Mouse (Mus musculus): ENCODE data around the gene Ak5.
"Not testable (repeated sequence)": the region's sequence is repeated elsewhere in the genome, so short reads cannot be mapped to it uniquely, and the experiment has no call there.

The Ak5 gene

DNA sequence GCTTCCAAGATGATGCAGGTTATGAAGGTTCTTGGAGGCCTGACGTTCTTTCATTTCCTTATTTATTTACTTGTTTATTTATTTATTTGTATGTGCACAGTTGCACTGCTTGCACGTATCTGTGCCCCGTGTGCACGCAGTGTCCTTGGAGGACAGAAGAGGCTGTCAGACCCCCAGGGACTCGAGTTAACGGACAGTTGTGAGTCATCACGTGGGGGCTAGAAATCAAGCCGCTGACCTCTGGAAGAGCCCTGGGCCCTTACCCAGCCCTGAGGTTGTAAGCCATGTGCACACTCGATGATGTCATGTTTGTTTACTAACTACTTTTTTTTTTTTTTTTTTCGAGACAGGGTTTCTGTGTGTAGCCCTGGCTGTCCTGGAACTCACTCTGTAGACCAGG, 197.8 kb downstream of the Ak5 start:
- DNase-seq: no peak

GRCm38 (mm10) chr3:152469423-152470200, 198.5 kb downstream of the Ak5 start:
- no peak for DNase-seq

DNA sequence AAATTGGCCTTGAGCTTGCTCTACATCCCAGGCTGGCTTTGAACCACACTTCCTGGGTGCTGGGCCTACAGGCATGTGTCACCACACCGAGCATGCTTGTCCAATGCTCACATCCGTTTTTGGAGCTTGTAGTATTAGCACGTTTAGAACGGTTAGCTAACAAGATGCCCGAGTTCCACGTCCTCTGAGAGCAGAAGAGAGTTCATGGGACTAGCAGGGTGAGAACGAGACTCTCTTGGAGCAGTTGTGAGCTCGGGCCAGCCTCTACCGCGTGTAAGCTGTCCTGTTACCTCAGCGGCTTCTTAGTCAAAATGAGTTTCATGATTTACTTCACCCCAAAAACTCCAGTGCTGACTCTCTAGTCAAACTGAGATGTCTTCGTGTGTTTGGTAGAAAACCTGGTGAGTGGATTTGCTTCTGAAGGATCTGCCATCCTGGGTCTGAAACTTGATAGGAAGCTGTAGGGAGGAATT, 199.6 kb downstream of the Ak5 start:
- no peak for DNase-seq

DNA sequence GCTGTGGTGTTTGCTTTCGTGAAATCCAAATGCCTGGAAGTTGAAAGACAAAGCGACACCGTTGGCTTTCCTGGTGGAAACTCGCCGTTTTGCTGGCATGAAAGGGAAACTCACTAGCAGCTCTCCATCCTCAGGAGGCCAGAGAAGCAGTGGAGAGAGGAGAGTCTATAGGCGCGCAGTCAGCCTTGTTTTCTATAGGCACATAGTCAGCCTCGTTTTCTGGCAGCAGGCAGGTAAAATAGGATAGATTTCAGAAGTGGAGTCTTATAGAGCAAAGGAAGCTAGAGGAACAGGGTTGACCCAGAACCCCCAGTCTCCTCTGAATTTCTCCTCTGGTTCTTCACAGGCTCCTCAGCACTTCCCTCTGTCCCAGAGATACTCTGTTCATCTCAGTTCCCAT, 200.1 kb downstream of the Ak5 start:
- no peak for DNase-seq

DNA sequence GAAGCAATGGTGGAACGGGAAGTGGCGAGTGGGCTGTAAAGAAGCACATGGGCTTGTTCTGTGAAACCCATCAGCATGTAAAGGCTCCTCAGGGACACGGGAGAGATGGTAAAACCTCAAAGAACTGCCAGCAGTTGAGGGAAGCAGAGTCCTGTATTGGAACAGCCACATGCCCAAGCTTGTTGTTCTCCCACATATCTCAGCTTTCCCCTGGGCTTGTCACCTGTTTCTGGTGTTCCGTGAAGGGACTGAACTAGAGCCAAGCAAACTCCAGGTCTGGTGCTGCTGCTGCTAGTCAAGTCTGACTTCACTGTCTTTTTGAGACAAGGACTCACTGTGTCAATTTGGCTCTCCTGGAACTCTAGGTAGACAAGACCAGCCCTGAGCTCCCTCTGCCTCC, 200.8 kb downstream of the Ak5 start:
- DNase-seq: no peak

DNA sequence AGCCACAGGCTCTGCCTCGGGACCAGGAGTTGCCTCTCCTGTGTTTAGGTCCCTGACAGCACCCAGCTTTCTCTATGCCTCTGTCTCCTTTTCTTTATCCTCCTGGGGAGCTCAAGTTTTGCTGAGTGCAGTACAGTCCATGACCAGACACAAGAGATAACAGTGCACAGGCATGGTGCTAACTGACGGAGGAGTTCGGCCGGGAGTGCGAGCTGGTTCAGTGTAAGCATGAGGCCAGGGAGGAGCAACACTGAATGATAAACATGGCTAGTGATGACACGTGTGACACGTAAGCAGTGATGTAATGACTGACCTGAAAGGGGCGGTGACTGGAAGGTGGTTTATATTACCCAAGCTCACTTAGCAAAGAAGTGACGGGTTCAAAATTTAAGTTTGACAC, 201.3 kb downstream of the Ak5 start:
- no peak for DNase-seq

GRCm38 (mm10) chr3:152465338-152465737, 202.8 kb downstream of the Ak5 start:
- no peak for DNase-seq

DNA sequence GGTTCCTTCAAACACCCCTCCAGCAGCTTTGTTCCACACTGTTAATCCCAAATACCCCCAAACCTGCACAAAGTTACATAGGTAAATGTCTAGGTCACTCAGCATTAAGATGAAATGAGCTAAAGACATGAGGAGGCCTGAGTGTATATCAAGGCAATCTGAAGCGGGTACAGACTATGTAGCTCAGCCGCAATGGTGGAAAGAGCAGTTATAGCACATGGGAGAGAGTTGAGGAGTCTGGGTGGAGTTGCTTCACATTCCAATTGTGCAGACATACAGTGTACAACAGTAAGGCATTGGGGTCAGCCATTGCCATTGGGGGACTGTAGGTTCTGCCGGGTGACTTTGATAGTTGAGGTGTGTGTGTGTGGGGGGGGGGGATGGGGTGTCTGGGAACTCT, 203.7 kb downstream of the Ak5 start:
- no peak for DNase-seq

DNA sequence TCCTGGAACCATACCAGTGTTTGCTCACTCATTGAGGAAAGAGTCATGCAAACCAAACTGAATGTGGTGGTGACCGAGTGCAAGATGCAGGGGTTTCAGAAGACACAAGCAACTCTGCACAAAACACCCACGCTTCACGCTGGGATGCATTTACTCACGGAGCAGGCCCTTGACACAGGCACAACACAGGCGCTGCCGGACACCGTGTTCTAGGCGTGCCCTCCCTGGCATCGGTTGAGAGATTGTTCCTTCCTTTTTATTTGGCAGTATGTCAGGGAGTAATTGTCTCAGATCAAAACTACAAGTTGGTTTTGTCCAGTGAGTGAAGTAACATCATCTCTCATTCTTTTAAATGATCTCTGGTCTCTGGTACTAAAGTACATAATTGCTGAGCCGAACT, 205.3 kb downstream of the Ak5 start:
- peak; percentile 21 for DNase-seq

GRCm38 (mm10) chr3:152462038-152462547, 206.1 kb downstream of the Ak5 start:
- no peak for DNase-seq

DNA sequence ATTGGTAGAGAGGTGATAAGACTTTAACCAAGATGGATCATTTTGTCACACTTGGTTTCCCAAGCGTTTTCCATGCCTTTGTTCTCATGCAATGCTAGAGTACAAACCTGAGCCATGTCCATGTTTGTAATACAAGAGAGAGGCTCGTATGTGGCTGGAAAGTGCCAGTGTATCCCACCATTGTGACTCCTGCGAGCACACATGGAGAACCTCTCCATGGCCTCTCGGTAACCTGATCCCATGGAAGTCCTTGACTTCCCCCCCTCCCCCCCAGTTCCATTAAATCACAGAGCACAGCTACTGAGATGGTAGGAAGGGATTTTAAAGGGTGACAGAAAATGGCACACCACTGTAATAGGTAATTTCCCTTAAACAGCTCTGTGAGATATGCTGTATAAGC, 207.4 kb downstream of the Ak5 start:
- no peak for DNase-seq

- DNase-seq: not testable (repeated sequence)
Observed at GRCm38 (mm10) chr3:152458875-152459274, 209.3 kb downstream of the Ak5 start.

- no peak for DNase-seq
Observed at GRCm38 (mm10) chr3:152457308-152458035, 210.7 kb downstream of the Ak5 start.

DNA sequence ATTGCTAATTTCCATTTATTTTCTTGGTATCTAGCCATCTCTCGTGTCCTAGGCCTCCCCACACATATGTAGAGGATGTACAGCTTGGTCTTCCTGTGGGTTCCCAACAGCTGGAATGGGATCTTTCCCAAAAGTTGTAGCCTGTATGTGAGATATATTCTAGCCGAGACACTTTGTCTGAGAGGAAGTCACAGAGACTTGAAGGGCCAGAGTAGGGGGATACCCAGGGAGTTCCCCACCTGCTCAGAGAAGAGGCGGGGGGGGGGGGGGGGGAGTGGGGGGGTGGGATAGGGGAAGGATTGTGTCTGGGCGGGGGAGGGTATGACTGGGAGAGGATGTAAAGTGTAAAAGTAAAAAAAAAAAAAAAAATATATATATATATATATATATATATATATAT, 215.0 kb downstream of the Ak5 start:
- DNase-seq: no peak

DNA sequence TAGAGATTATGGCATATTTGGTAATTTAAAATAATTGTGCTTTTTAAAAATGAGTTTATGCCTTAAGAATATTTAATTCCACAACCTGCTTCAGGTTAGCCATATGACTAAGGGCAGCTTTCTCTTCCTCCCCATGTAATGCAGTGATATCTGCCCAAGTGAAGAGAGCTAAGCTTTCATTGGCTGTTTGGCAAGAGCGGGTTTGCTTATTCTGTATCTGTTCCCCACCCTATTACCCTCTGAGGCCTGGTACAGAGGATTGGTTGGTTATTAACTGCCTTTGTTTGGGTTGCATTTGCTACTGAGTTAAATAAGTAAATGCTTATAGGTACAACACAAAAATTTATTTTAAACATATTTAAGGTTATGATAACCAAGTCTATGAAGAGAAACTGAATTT, 221.2 kb downstream of the Ak5 start:
- no peak for DNase-seq

GRCm38 (mm10) chr3:152444114-152444513, 224.0 kb downstream of the Ak5 start:
- DNase-seq: no peak

- DNase-seq: no peak
Observed at GRCm38 (mm10) chr3:152442795-152443194, 225.4 kb downstream of the Ak5 start.

- no peak for DNase-seq
Observed at GRCm38 (mm10) chr3:152438068-152438467, 230.1 kb downstream of the Ak5 start.

DNA sequence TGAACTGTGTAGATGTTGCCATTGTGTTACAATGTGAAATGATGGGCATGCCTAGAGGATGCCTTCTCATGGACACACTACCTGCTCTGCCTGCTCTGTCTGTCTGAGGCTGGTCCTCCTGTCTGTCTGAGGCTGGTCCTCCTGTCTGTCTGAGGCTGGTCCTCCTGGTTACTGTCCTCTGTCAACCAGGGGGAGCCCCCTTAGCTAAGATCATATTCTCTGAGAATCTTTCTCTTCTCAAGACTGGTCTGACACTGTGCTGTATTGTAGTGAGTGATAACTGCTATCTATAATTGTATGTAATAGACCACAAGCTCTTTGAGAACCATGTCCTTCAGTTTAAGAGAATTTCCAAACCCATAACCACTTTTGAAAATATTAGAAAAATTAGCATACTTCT, 232.6 kb downstream of the Ak5 start:
- no peak for DNase-seq

GRCm38 (mm10) chr3:152432677-152433076, 235.5 kb downstream of the Ak5 start:
- no peak for DNase-seq

DNA sequence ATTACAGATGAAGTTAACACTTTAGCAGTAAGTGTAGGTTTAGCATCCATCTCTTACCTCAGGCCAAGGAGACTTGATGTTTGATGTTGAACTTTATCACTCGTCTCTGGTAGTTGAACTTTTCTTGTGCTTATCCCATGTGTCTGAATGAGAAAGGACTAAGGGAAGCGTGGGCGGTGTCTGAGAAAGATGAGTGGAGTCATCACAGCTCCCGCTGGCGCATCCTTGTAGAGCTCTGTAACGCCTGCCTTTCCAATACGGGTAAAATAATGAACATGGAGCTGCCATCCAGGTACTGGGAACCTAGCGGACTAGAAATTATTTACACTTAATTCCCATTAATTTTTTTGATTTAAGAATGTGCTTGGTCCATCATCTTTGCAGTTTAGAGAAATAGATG, 239.2 kb downstream of the Ak5 start:
- DNase-seq: no peak
